Comparison of ENCODE assay signal across 8 mouse cellular contexts in genomic region chr2:91079026-91079384, GRCm38 (mm10). TPM values are rescaled to one million over a fixed set of nuclear protein-coding genes. Genes with fewer than 3 reads are reported as not detected.
A peak's percentile ranks its signal among the peaks of the same experiment; 100 is the strongest.
DNase-seq lines count a peak whose midpoint lies in the region; ATAC-seq and TF ChIP-seq lines count a peak whose summit lies in the region.
"Had no signal": no experiment of that assay in that cellular context is flagged by ENCODE, and none has a peak within 500 bp of the region (broad histone marks: within the 10 kb centered on the region; RNA-seq: fewer than 3 reads in every experiment).

No protein-coding gene starts in this region.

- 22% methylated on average over 5 of the region's 5 CpGs for WGBS in lung, embryonic 15.5 days
- WGBS in forebrain, embryonic 10.5 days = 36% methylated on average over 5 of the region's 5 CpGs
- WGBS in limb, embryonic 10.5 days = 34% methylated on average over 5 of the region's 5 CpGs
- 47% methylated on average over 5 of the region's 5 CpGs for WGBS in olfactory bulb, adult 2 months

- H3K9ac ChIP-seq in lung, embryonic 15.5 days = peak overlapping the region; percentile 57

- H3K4me2 ChIP-seq in lung, embryonic 15.5 days = peak overlapping the region; percentile 94

- no peak overlapping the region for H3K27ac ChIP-seq in lung, embryonic 15.5 days
- peak overlapping the region; percentile 84 for H3K27ac ChIP-seq in forebrain, embryonic 10.5 days
- H3K27ac ChIP-seq in limb, embryonic 10.5 days = peak overlapping the region; percentile 74
- H3K27ac ChIP-seq in olfactory bulb, adult 2 months (ENCODE audit: insufficient read depth, low read depth, low read length) = no peak overlapping the region

- no peak for TF ChIP-seq POLR2A in olfactory bulb, adult 2 months (IDR thresholded peaks at IDR 0.05; ENCODE audit: insufficient read depth, low read depth, low read length)

- no peaks in the 10 kb centered on the region for H3K27me3 ChIP-seq in lung, embryonic 15.5 days
- H3K27me3 ChIP-seq in forebrain, embryonic 10.5 days (ENCODE audit: poor library complexity, severe bottlenecking) = peaks cover 30% of the 10 kb centered on the region
- H3K27me3 ChIP-seq in limb, embryonic 10.5 days (ENCODE audit: low read depth, poor library complexity, severe bottlenecking) = peaks cover 15% of the 10 kb centered on the region

- H3K9me3 ChIP-seq in lung, embryonic 15.5 days = no peaks in the 10 kb centered on the region
- no peaks in the 10 kb centered on the region for H3K9me3 ChIP-seq in forebrain, embryonic 10.5 days
- H3K9me3 ChIP-seq in limb, embryonic 10.5 days (replicated peaks) = no peaks in the 10 kb centered on the region

- ATAC-seq in lung, embryonic 15.5 days (ENCODE audit: borderline replicate concordance, extremely low read depth, low FRiP score, low TSS enrichment) = no peak

- H3K36me3 ChIP-seq in lung, embryonic 15.5 days = no peaks in the 10 kb centered on the region
- H3K36me3 ChIP-seq in forebrain, embryonic 10.5 days (replicated peaks) = no peaks in the 10 kb centered on the region
- no peaks in the 10 kb centered on the region for H3K36me3 ChIP-seq in limb, embryonic 10.5 days

- TF ChIP-seq CTCF in olfactory bulb, adult 2 months (IDR thresholded peaks at IDR 0.05; ENCODE audit: insufficient read depth, low read depth, low read length) = no peak

- no peak for DNase-seq in lung, postnatal 10 days
- no peak for DNase-seq in forebrain, embryonic 10.5 days (ENCODE audit: extremely low spot score, low spot score)
- DNase-seq in limb, embryonic 10.5 days (ENCODE audit: low spot score) = no peak
- DNase-seq in gastrocnemius, adult 18-20 months (ENCODE audit: low spot score) = no peak
- DNase-seq in urinary bladder, adult 18-20 months (ENCODE audit: low spot score in 2 of 2) = no peak
- DNase-seq: adrenal gland, adult 2 months had no signal

- peaks cover 9% of the 10 kb centered on the region for H3K4me1 ChIP-seq in lung, embryonic 15.5 days
- peaks cover 20% of the 10 kb centered on the region for H3K4me1 ChIP-seq in forebrain, embryonic 10.5 days
- peaks cover 26% of the 10 kb centered on the region for H3K4me1 ChIP-seq in limb, embryonic 10.5 days
- H3K4me1 ChIP-seq in olfactory bulb, adult 2 months (ENCODE audit: control insufficient read depth, insufficient read depth, low read length) = peaks cover 13% of the 10 kb centered on the region

- peak overlapping the region; percentile 50 for H3K4me3 ChIP-seq in lung, embryonic 15.5 days
- peak overlapping the region; percentile 58 for H3K4me3 ChIP-seq in forebrain, embryonic 10.5 days
- peak overlapping the region; percentile 59 for H3K4me3 ChIP-seq in limb, embryonic 10.5 days
- H3K4me3 ChIP-seq in olfactory bulb, adult 2 months (ENCODE audit: insufficient read depth, low read depth, low read length) = peak overlapping the region; percentile 53

RNA-seq across cellular contexts. Expression of gene Spi1, which starts 3.2 kb away (rescaled TPM):
- 6.9 and 8.7 TPM in 2 replicates for polyA plus RNA-seq in lung, embryonic 15.5 days (2015; fragmentation: Nextera tagmentation; extraction: Ambion mirVana)
- 2.8 and 3.1 TPM in 2 replicates for polyA plus RNA-seq in forebrain, embryonic 10.5 days (2016; fragmentation: Nextera tagmentation; extraction: Ambion mirVana)
- 2.0 and 2.6 TPM in 2 replicates for polyA plus RNA-seq in limb, embryonic 10.5 days (2016; fragmentation: Nextera tagmentation; extraction: Ambion mirVana)
- polyA plus RNA-seq in olfactory bulb, adult 2 months (2012; ENCODE audit: insufficient read depth, insufficient read length, low replicate concordance, missing spikeins) = not detected in 2 replicates
- 1 to 10 TPM in 1 of 2 experiments, under 1 TPM in 1; 0.43 to 1.1 TPM for total RNA-seq in gastrocnemius, adult 18-20 months (2021)

RNA-seq across cellular contexts. Expression of gene Slc39a13, which starts 8.8 kb away (rescaled TPM):
- polyA plus RNA-seq in lung, embryonic 15.5 days (2015; fragmentation: Nextera tagmentation; extraction: Ambion mirVana) = 34.6 and 40.2 TPM in 2 replicates
- 17.8 and 17.9 TPM in 2 replicates for polyA plus RNA-seq in forebrain, embryonic 10.5 days (2016; fragmentation: Nextera tagmentation; extraction: Ambion mirVana)
- polyA plus RNA-seq in limb, embryonic 10.5 days (2016; fragmentation: Nextera tagmentation; extraction: Ambion mirVana) = 18.1 and 31.6 TPM in 2 replicates
- not detected in 2 replicates for polyA plus RNA-seq in olfactory bulb, adult 2 months (2012; ENCODE audit: insufficient read depth, insufficient read length, low replicate concordance, missing spikeins)
- total RNA-seq in gastrocnemius, adult 18-20 months (2021) = 10 to 100 TPM; 16.9 to 19.9 TPM

RNA-seq across cellular contexts. Expression of gene Psmc3, which starts 25.2 kb away (rescaled TPM):
- 254 and 278 TPM in 2 replicates for polyA plus RNA-seq in lung, embryonic 15.5 days (2015; fragmentation: Nextera tagmentation; extraction: Ambion mirVana)
- polyA plus RNA-seq in forebrain, embryonic 10.5 days (2016; fragmentation: Nextera tagmentation; extraction: Ambion mirVana) = 361 TPM in 2 replicates
- polyA plus RNA-seq in limb, embryonic 10.5 days (2016; fragmentation: Nextera tagmentation; extraction: Ambion mirVana) = 359 and 373 TPM in 2 replicates
- polyA plus RNA-seq in olfactory bulb, adult 2 months (2012; ENCODE audit: insufficient read depth, insufficient read length, low replicate concordance, missing spikeins) = not detected in 2 replicates
- 100 to 1,000 TPM; 249 to 273 TPM for total RNA-seq in gastrocnemius, adult 18-20 months (2021)

RNA-seq across cellular contexts. Expression of gene Mybpc3, which starts 38.9 kb away (rescaled TPM):
- polyA plus RNA-seq in lung, embryonic 15.5 days (2015; fragmentation: Nextera tagmentation; extraction: Ambion mirVana) = 18.8 and 22.3 TPM in 2 replicates
- not detected in 2 replicates for polyA plus RNA-seq in forebrain, embryonic 10.5 days (2016; fragmentation: Nextera tagmentation; extraction: Ambion mirVana)
- 0.44 and 0.49 TPM in 2 replicates for polyA plus RNA-seq in limb, embryonic 10.5 days (2016; fragmentation: Nextera tagmentation; extraction: Ambion mirVana)
- polyA plus RNA-seq in olfactory bulb, adult 2 months (2012; ENCODE audit: insufficient read depth, insufficient read length, low replicate concordance, missing spikeins) = not detected in 2 replicates
- not detected for total RNA-seq in gastrocnemius, adult 18-20 months (2021)
- polyA plus RNA-seq: adrenal gland, adult 2 months had no signal

RNA-seq across cellular contexts. Expression of gene Rapsn, which starts 43.6 kb away (rescaled TPM):
- 0.91 and 1.9 TPM in 2 replicates for polyA plus RNA-seq in lung, embryonic 15.5 days (2015; fragmentation: Nextera tagmentation; extraction: Ambion mirVana)
- 4.9 and 5.2 TPM in 2 replicates for polyA plus RNA-seq in forebrain, embryonic 10.5 days (2016; fragmentation: Nextera tagmentation; extraction: Ambion mirVana)
- 0.30 and 1.4 TPM in 2 replicates for polyA plus RNA-seq in limb, embryonic 10.5 days (2016; fragmentation: Nextera tagmentation; extraction: Ambion mirVana)
- polyA plus RNA-seq in olfactory bulb, adult 2 months (2012; ENCODE audit: insufficient read depth, insufficient read length, low replicate concordance, missing spikeins) = not detected in 2 replicates
- 10 to 100 TPM; 27.4 to 28.9 TPM for total RNA-seq in gastrocnemius, adult 18-20 months (2021)

Comparison
In these comparisons a context has a peak if more than half of its experiments do, and no peak if none do; other contexts are left out.
1. H3K27ac ChIP-seq: peak in forebrain, embryonic 10.5 days (single experiment) and limb, embryonic 10.5 days (single experiment); none in lung, embryonic 15.5 days (single experiment) and olfactory bulb, adult 2 months (single experiment).
2. RNA of gene Slc39a13, which starts 8.8 kb away (polyA plus RNA-seq): 34.6 to 40.2 TPM in lung, embryonic 15.5 days, 18.1 to 31.6 TPM in limb, embryonic 10.5 days and 17.8 to 17.9 TPM in forebrain, embryonic 10.5 days; not detected in olfactory bulb, adult 2 months; every median in the first group is over 10 times any median in the second.
3. Peak in every context shown above with its lines, with median percentiles within 50 percentile points of each other: H3K4me3 ChIP-seq.